Mouse (Mus musculus) effector memory CD4-positive, alpha-beta T cell, adult 7 months (primary cell): ENCODE results near the gene Zbtb7a. TPM values are rescaled to one million over a fixed set of nuclear protein-coding genes. Genes with fewer than 3 reads are reported as not detected.

ENCODE experiments used
- polyA plus RNA-seq: library from polyadenylated mRNA; unstranded; fragments of 100-300 nt; shearing (Covaris generic); gene quantifications from one replicate; pipeline ENCODE4 v1.2.1, GENCODE M21; 2017

Gene Zbtb7a
- polyA plus RNA-seq: 79.6 TPM

DNA sequence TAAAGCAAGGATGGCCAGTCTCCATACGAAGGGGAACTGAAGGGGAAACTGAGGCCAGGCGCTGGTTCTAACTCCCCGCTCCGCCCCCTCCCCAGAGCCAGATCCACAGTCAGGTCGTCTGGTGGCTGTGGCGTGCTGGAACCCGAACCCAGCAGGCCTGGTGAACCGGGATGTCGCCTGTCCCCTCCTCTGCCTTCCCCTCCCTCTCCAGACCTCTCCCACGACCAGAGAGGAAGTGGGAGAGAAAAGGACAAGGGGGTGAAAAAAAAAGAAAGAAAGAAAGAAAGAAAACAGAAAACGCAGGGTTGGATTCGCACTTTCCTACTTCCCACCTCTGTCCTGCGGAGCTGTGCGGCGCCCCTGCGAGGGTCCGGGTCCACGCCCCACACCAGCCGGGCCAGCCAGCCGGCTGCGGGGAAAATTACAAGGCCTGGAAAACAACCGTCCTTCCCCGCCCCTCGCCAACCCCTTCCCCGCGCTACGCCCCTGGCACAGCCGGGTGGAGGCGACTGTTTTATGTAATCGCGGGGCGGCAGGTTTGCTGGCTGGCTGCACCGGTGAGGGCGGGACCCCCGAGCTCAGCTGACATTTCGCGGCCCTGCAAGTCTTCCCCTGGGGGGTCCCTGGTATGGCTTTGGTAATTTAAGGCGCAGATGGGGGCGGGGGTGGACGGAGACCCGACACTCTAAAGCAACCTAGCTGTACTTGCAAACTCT is at the start of gene Zbtb7a:
Gene Zbtb7a, plus strand, starts transcription at position 255 of the 716 bp plus-strand sequence.

DNA sequence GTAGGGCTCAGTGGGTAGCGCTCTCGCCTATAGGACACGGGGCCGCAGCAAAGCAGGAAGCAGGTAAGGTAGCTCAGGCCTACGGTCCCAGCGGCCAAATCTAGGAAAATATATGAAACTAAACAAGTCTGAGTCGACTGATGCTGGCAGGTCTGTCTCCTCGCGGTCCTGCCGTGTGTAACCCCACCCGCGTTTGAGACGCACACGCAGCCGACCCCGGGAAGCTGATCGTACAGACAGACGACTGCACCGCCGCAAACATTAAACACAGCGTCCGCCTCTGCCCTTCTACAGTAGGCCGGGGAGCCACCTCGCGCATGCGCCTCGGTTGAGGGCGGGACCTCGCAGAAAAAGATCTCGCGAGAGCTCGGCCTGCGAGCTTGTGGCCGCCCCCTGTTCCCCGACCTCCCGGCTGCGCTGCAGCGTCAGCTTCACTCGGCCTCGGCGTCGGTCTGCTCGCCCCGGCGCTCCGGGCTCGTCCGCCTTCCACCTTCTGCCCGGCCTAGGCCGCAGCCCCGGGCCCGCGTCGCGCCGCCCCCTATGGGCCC is 29.4 kb upstream of the Zbtb7a start, which contains the start of gene Map2k2:
Gene Map2k2, plus strand, starts transcription at position 351 of the 548 bp plus-strand sequence.

DNA sequence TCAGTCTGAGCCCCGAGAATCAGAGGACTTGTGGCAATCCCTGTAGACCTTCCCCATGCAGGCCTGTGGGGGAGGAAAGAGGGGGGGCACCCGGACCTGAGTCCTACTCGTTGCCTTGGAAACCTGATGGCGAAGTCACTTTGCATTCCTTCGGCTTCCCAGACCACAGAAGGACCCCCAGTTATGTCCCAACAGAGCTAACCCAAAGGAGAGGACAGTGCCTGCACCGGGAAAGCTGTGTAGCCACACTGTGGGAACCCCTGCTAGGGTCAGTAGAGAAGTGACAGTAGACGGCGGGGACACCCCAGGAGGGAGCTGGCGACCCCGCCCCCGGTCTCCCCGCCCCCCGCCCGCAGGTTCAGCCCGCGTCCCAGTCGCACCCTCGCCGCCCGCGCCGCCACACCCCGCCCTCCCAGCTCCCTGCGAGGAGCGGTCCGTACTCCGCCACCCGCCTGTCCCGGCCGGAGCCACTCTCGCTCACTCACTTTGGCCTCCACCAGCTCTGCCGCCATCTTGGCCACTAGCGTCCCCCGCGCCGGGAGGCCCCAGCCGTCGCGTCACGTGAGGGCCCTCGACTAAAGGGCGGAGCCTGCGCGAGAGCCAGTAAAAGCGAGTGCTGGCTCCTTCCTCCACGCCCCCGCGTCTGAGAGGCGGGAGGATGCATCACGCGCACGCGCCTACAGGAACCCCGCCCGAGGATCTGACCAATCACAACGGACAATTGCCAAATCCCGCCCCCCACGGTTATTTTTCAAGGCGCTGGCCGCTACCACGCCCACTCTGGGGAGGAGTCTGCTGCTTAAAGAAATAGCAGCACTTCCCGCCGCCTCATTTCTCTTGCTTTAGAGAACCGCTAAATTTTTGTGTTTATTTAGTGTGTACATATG is 32.4 kb downstream of the Zbtb7a start, which contains the start of gene Pias4:
Gene Pias4, minus strand, starts transcription at position 724 of the 887 bp plus-strand sequence.

DNA sequence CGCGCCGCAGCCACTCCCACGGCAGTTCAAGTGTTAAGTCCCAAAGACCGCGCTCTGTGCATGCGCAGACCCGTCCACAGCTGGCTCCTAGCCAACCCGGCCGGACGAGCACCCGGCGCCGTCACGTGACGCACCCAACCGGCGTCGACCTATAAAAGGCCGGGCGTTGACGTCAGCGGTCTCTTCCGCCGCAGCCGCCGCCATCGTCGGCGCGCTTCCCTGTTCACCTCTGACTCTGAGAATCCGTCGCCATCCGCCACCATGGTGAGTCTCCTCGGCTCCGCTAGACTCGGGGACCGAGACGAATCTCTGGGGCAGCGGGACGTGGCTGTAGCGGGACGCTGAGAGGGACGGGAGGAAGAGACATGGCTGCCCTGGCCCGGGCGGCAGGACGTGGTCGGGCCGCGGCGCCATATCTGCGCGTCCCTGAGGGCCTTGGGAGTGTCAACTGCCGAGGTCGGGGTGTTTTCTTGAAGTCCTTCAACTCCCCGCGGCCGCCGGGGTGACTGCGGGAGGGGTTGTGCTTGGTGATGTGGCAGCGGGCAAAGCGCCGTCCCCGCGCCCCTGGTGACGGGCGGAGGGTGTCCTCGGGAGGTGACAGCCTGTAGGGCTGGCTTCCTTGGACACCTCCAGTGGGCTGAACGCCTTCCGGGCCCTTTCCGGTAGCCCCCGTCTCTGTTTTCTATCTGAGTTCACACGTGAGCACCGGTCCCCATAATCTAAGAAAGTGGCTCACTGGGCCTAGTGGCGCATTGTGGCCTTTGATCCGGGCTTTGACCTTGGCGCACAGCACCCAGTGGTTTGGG is 41.6 kb downstream of the Zbtb7a start, which contains the start of gene Eef2:
Gene Eef2, plus strand, starts transcription at position 166 of the 806 bp plus-strand sequence.

DNA sequence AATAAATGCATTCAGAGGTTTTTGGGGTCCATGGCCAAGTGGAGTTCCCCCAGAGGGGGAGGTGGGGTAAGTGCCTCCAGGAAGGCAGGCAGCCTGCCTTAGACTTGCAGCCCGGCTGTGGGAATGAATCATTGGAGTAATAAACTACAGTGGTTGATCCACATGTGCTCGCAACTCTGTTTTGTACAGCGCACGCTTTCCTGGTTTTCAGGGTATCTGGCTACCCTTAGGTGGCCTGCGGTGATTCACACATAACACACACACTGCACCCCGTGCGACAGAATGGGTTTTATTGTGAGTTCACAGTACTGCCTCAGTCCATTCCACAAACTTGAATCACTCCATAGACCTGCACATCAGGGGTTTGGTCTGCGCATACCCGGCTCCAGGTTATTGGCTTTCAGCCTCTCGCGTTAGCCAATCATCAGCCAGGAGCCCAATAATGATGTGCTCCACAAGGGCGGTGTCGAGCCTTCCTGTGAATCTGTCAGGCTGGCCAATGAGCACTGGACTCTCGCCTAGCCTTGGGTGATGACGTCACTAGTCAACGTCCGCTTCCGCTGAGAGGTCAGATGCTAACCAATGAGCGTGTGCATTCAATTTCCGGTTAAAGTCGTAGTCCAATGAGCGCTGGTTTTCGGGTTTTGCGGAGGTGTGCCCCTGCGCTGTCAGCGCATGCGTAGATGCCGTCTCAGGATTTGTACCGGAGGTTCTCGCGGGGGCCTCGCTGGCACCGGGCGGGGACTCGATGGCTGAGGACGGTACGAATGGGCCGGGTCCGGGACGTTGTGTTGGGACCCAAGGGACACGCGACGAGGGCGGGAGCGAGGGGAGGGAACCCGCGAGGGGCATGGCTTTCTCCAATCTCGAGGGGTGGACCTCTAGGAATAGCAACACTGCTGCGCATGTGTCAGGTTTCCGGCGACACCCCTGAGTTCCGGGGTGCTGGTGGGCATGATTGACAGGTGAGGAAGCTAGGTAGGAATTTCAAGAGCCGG is 47.6 kb downstream of the Zbtb7a start, which contains the start of gene Dapk3:
Gene Dapk3, plus strand, starts transcription at position 670 of the 998 bp plus-strand sequence.

DNA sequence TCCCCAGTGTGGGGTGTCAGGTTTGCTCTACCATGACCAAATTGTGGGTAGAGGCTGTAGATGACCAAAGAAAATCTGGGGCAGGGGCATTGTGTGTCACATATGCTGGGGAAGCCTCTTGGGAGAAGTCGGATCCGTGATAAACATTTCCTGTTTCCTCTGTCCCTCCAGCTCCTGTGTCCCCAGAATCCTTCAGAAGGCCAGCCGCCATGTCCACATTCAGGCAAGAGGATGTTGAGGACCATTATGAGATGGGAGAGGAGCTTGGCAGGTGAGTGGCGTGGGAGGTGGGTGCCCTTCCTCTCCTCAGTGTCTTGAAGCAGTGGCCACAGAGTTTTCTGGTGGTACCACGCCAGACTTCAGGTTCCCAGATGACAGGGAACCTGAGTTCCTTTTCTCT is 48.8 kb downstream of the Zbtb7a start, which contains the start of gene 4930442H23Rik:
Gene 4930442H23Rik, minus strand, starts transcription at position 45 of the 400 bp plus-strand sequence.

DNA sequence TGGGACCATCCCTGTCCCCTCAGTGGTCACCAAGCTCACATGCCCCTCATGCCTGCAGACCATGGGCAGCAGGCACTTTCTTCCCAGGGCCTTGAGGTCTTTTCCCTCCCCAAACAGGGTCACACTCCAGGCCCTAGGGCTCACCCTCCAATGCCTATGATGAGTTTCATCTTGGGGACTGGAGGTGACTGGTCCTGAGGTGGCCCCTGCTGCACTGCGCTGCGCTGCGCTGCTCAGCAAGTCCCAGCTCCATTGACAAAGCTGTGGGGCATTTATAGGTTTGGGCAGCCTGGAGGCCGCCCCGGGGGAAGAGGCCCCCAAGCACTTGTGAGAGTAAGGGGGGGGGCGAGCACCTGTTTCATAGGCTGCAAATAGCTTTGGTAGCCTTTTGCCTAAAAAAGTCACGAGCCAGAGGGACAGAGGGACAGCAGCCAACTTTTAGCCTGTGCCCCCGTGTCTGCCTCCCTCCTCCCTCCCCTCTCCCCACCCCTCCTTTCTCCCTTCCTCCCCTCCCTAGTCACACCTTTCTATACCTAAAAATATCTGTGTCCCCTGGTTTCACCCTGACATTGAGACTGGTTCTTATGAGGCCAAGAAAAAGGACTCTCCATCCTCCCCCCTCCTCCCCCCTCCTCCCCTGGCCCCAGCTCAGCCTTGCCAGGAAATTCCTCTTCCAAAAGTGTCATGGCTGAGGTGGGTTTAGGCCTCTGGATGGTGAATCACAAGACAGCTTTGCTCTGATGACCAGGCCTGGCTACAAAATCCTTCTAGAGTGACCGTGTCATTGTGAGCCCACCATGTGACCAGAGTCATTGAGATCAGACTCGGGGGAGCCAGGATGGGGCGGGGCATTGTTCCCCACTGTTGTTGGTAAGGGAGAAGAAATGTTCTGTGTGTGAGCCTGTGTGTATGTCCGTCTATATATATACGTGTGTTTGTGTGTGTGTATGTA is 67.1 kb downstream of the Zbtb7a start, which contains the start of gene Nmrk2:
Gene Nmrk2, minus strand, starts transcription at position 245 of the 952 bp plus-strand sequence.

Other genes with a start within 250 kb of the Zbtb7a start
- 151 TPM for gene Timm13, start 234.3 kb upstream of the Zbtb7a start, polyA plus RNA-seq
- 18.5 TPM for gene Lmnb2, start 217.0 kb upstream of the Zbtb7a start, polyA plus RNA-seq
- gene Gadd45b, start 205.1 kb upstream of the Zbtb7a start, polyA plus RNA-seq: 743 TPM
- 0.55 TPM for gene Gng7, start 120.3 kb upstream of the Zbtb7a start, polyA plus RNA-seq
- not detected for gene Diras1, start 109.6 kb upstream of the Zbtb7a start, polyA plus RNA-seq
- 11.1 TPM for gene Slc39a3, start 97.8 kb upstream of the Zbtb7a start, polyA plus RNA-seq
- 65.6 TPM for gene Sgta, start 75.0 kb upstream of the Zbtb7a start, polyA plus RNA-seq
- 4.3 TPM for gene Thop1, start 65.2 kb upstream of the Zbtb7a start, polyA plus RNA-seq
- gene Creb3l3, start 36.3 kb upstream of the Zbtb7a start, polyA plus RNA-seq: not detected
- 139 TPM for gene Map2k2, start 29.3 kb upstream of the Zbtb7a start, polyA plus RNA-seq
- 35.9 TPM for gene Pias4, start 32.7 kb downstream of the Zbtb7a start, polyA plus RNA-seq
- 829 TPM for gene Eef2, start 41.4 kb downstream of the Zbtb7a start, polyA plus RNA-seq
- gene Dapk3, start 47.8 kb downstream of the Zbtb7a start, polyA plus RNA-seq: 82.9 TPM
- gene 4930442H23Rik, start 48.6 kb downstream of the Zbtb7a start, polyA plus RNA-seq: 0.32 TPM
- gene Nmrk2, start 66.8 kb downstream of the Zbtb7a start, polyA plus RNA-seq: 0.76 TPM
- gene Atcay, start 95.6 kb downstream of the Zbtb7a start, polyA plus RNA-seq: 3.1 TPM
- 4.9 TPM for gene Zfr2, start 97.9 kb downstream of the Zbtb7a start, polyA plus RNA-seq
- gene Matk, start 117.7 kb downstream of the Zbtb7a start, polyA plus RNA-seq: 20.1 TPM
- 136 TPM for gene Mrpl54, start 131.7 kb downstream of the Zbtb7a start, polyA plus RNA-seq
- gene Apba3, start 131.7 kb downstream of the Zbtb7a start, polyA plus RNA-seq: 37.0 TPM
- gene Tjp3, start 156.4 kb downstream of the Zbtb7a start, polyA plus RNA-seq: 11.5 TPM
- gene Pip5k1c, start 157.7 kb downstream of the Zbtb7a start, polyA plus RNA-seq: 88.8 TPM
- 42.7 TPM for gene Cactin, start 185.9 kb downstream of the Zbtb7a start, polyA plus RNA-seq
- 15.1 TPM for gene Tbxa2r, start 193.5 kb downstream of the Zbtb7a start, polyA plus RNA-seq
- gene Gipc3, start 208.0 kb downstream of the Zbtb7a start, polyA plus RNA-seq: not detected
- gene Hmg20b, start 215.3 kb downstream of the Zbtb7a start, polyA plus RNA-seq: 28.3 TPM
- 1.8 TPM for gene Mfsd12, start 222.3 kb downstream of the Zbtb7a start, polyA plus RNA-seq
- 0.84 TPM for gene 4930404N11Rik, start 230.6 kb downstream of the Zbtb7a start, polyA plus RNA-seq
- gene Fzr1, start 243.3 kb downstream of the Zbtb7a start, polyA plus RNA-seq: 49.3 TPM
- gene Dohh, start 249.2 kb downstream of the Zbtb7a start, polyA plus RNA-seq: 49.7 TPM
- 5.1 TPM for gene Gm48551, start 249.2 kb downstream of the Zbtb7a start, polyA plus RNA-seq